Mouse (Mus musculus) kidney, adult 9 months (tissue): ENCODE data around the gene Gm26920.

Experiments used
- DNase-seq: peaks from one replicate; pipeline ENCODE4 v3.0.0; 2022

The Gm26920 gene

GRCm38 (mm10) chr7:30050882-30051548 lies 39.2 kb downstream of the Gm26920 start, which contains the start of gene Zfp14:
Gene Zfp14 (minus strand): TSS chr7:30051380.
- DNase-seq, result peak; percentile 84

- DNase-seq, result no peak
Observed at GRCm38 (mm10) chr7:30048126-30048525, 42.1 kb downstream of the Gm26920 start.

- DNase-seq, result no peak
Observed at GRCm38 (mm10) chr7:30044354-30044753, 45.9 kb downstream of the Gm26920 start.

GRCm38 (mm10) chr7:30034331-30034730 lies 55.9 kb downstream of the Gm26920 start:
- DNase-seq, result no peak

- DNase-seq, result no peak
Observed at GRCm38 (mm10) chr7:30031379-30031778, 58.8 kb downstream of the Gm26920 start.

- peak; percentile 15 for DNase-seq
Observed at GRCm38 (mm10) chr7:30030677-30031076, 59.5 kb downstream of the Gm26920 start.

- no peak for DNase-seq
Observed at GRCm38 (mm10) chr7:30028572-30028971, 61.6 kb downstream of the Gm26920 start.

GRCm38 (mm10) chr7:30027331-30027730 lies 62.9 kb downstream of the Gm26920 start:
- DNase-seq, result no peak

GRCm38 (mm10) chr7:30025358-30025757 lies 64.9 kb downstream of the Gm26920 start:
- DNase-seq, result no peak

- no peak for DNase-seq
Observed at GRCm38 (mm10) chr7:30023800-30024199, 66.4 kb downstream of the Gm26920 start.

- DNase-seq, result no peak
Observed at GRCm38 (mm10) chr7:30023324-30023723, 66.9 kb downstream of the Gm26920 start.

GRCm38 (mm10) chr7:30019543-30019942 lies 70.7 kb downstream of the Gm26920 start:
- DNase-seq, result no peak

GRCm38 (mm10) chr7:30017226-30017625 lies 73.0 kb downstream of the Gm26920 start:
- no peak for DNase-seq

GRCm38 (mm10) chr7:30012956-30013363 lies 77.2 kb downstream of the Gm26920 start:
- peak; percentile 62 for DNase-seq

- no peak for DNase-seq
Observed at GRCm38 (mm10) chr7:30010551-30011195, 79.5 kb downstream of the Gm26920 start.

GRCm38 (mm10) chr7:30009321-30010085 lies 80.7 kb downstream of the Gm26920 start:
- peak; percentile 43 for DNase-seq

- no peak for DNase-seq
Observed at GRCm38 (mm10) chr7:30008020-30008690, 82.1 kb downstream of the Gm26920 start.

- no peak for DNase-seq
Observed at GRCm38 (mm10) chr7:30007601-30008000, 82.6 kb downstream of the Gm26920 start.
